Mouse (Mus musculus): ENCODE results near the gene Arfrp1.

GRCm38 (mm10) chr2:181384463-181384862, 19.3 kb upstream of the Arfrp1 start:
- no peak for TF ChIP-seq CTCF (IDR thresholded peaks at IDR 0.05; ENCODE audit: low read depth, low read length)
- TF ChIP-seq POLR2A (IDR thresholded peaks at IDR 0.05; ENCODE audit: extremely low read depth, insufficient read depth, low read length), result no peak
